Mouse (Mus musculus) intestine, embryonic 14.5 days (tissue): Measurements from ENCODE around the gene Btbd1. TPM values are rescaled to one million over a fixed set of nuclear protein-coding genes. Genes with fewer than 3 reads are reported as not detected.
"Not testable (repeated sequence)": the region's sequence is repeated elsewhere in the genome, so short reads cannot be mapped to it uniquely, and the experiment has no call there.

Experiments used
- ATAC-seq: fragments of 200-750 bp; cut with Nextera tagmentation; replicated peaks from 2 replicates; pipeline ENCODE4 v1.8.0; 2017; ENCODE audit warnings: low read depth, moderate number of reproducible peaks, moderate TSS enrichment, moderate library complexity; ENCODE audit not compliant: low FRiP score, low TSS enrichment
- DNase-seq: peaks from one replicate; pipeline ENCODE4 v3.0.0-alpha.2; 2018; ENCODE audit warnings: low spot score
- H3K27ac ChIP-seq: fragments of 300-500 bp; sonication (generic); 2 replicates; pipeline ENCODE4 v1.5.1; 2014; ENCODE audit warnings: low read depth, mild to moderate bottlenecking, control low read depth
- H3K27me3 ChIP-seq: fragments of 300-500 bp; sonication (generic); replicated peaks from 2 replicates; pipeline ENCODE4 v1.6.1; 2014; ENCODE audit warnings: low read length, control low read depth; ENCODE audit not compliant: control insufficient read depth, insufficient read depth
- H3K36me3 ChIP-seq: fragments of 300-500 bp; sonication (generic); 2 replicates; pipeline ENCODE4 v1.6.1; 2014; ENCODE audit warnings: low read length, control low read depth; ENCODE audit not compliant: control insufficient read depth, insufficient read depth
- H3K4me1 ChIP-seq: fragments of 300-500 bp; sonication (generic); replicated peaks from 2 replicates; pipeline ENCODE4 v1.6.1; 2014; ENCODE audit warnings: low read length, control low read depth, mixed read lengths; ENCODE audit not compliant: control insufficient read depth, insufficient read depth
- H3K4me2 ChIP-seq: fragments of 300-500 bp; sonication (generic); 2 replicates; pipeline ENCODE4 v1.6.1; 2014; ENCODE audit warnings: low read length
- H3K4me3 ChIP-seq: fragments of 300-500 bp; sonication (generic); 2 replicates; pipeline ENCODE4 v1.5.1; 2014; ENCODE audit warnings: low read depth, low read length, control low read depth, mixed read lengths
- H3K9ac ChIP-seq: fragments of 300-500 bp; sonication (generic); 2 replicates; pipeline ENCODE4 v1.6.1; 2014; ENCODE audit warnings: mild to moderate bottlenecking, low read length
- H3K9me3 ChIP-seq: fragments of 300-500 bp; sonication (generic); 2 replicates; pipeline ENCODE4 v1.6.1; 2016; ENCODE audit warnings: low read length, control low read depth; ENCODE audit not compliant: control insufficient read depth
- WGBS: fragments of 180-500 bp; shearing (Covaris S2); extraction: QIAGEN DNeasy Blood & Tissue Kit; methylation state at CpG from one replicate; pipeline ENCODE4 v1.1.7; 2014; 5-methylcytosine and 5-hydroxymethylcytosine counted together
- polyA plus RNA-seq: library from polyadenylated mRNA; unstranded; fragments of >200 nt; fragmentation: Nextera tagmentation; extraction: Ambion mirVana; gene quantifications from 2 replicates; pipeline ENCODE4 v1.2.1, GENCODE M21; 2014

Btbd1 gene
- polyA plus RNA-seq, 1 experiment from 2014 or later: 76.5 TPM

DNA sequence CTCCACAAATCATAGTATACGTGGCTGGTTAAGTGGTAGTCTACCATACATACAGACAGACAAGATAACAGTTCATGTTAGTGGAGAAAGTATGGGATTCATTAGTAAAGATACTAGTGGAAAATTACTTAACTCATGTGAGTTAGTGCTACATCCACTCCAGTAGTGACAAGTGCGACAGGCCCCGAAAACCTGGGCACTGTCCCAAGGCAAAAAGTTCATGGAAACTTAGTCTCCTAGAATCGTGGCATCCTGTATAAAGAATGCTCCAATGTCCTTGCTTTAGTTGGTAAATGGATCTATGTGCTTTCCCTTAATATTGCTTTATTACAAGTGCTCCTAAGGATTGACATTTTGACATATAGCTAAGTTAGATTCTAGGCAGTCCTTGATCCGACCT lies 8.5 kb upstream of the Btbd1 start:
- WGBS: 83% methylated on average over 5 of the region's 5 CpGs
- not testable (repeated sequence) for H3K36me3 ChIP-seq, ATAC-seq

DNA sequence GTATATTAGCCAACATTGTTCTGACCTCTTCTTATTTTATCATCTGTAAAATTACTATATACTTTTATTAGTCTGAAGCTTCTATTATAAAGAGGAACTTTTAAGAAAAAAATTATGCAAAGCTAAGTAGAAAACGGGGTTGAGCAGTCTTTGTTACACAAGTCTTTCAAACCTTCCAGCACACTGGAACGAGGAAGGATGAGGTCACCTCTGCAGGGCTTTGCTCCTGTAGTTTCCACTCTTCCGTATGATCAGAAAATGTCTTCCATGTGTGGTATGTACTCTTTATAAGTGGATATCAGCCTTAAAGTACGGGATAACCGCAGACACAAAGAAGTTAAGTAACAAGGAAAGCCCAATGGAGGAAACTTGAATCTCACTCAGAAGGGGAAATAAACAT lies 6.2 kb upstream of the Btbd1 start:
- ATAC-seq: no peak
- no peak overlapping the region for H3K9ac ChIP-seq

More for the DNA sequence above, 8.5 kb upstream of the Btbd1 start:
- not testable (repeated sequence) for H3K27ac ChIP-seq, DNase-seq, H3K4me3 ChIP-seq, H3K4me2 ChIP-seq, H3K27me3 ChIP-seq, H3K4me1 ChIP-seq, H3K9ac ChIP-seq, H3K9me3 ChIP-seq

DNA sequence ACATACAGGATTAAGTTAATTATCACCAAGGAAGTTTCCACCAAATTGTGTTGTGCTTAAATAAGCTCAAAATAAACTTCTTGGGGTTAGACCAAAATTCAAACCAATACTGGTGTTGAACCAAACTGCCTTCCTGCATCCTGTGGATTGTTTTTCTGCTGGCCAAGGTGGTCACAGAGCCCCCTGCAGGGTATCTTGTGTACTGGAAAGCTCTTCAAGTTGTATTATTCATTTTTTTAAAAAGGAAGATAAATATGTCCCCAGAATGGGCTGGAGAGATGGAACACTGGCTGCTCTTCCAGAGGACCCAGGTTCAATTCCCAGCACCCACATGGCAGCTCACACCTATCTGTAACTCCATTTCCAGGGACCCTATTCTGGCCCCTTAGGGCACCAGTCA lies 5.6 kb upstream of the Btbd1 start:
- no peaks in the 10 kb centered on the region for H3K27me3 ChIP-seq
- no peaks in the 10 kb centered on the region; the same call in 1 of the 2 replicates for H3K9me3 ChIP-seq
- H3K36me3 ChIP-seq: no peaks in the 10 kb centered on the region
- no peak overlapping the region for H3K9ac ChIP-seq
- ATAC-seq (no peak), DNase-seq (peak; percentile 31)
- H3K27ac ChIP-seq: no peak overlapping the region
- no peak overlapping the region for H3K4me3 ChIP-seq
- H3K4me2 ChIP-seq: no peak overlapping the region
- H3K4me1 ChIP-seq: peaks cover under 1% of the 10 kb centered on the region; the same call in 1 of the 2 replicates

More for the DNA sequence above, 6.2 kb upstream of the Btbd1 start:
- DNase-seq: no peak
- no peaks in the 10 kb centered on the region for H3K36me3 ChIP-seq
- H3K4me3 ChIP-seq: no peak overlapping the region
- H3K9me3 ChIP-seq: no peaks in the 10 kb centered on the region; the same call in 1 of the 2 replicates
- H3K27ac ChIP-seq: no peak overlapping the region
- no peaks in the 10 kb centered on the region for H3K27me3 ChIP-seq
- 85% methylated on average over 5 of the region's 5 CpGs for WGBS
- H3K4me2 ChIP-seq: no peak overlapping the region
- H3K4me1 ChIP-seq: no peaks in the 10 kb centered on the region

DNA sequence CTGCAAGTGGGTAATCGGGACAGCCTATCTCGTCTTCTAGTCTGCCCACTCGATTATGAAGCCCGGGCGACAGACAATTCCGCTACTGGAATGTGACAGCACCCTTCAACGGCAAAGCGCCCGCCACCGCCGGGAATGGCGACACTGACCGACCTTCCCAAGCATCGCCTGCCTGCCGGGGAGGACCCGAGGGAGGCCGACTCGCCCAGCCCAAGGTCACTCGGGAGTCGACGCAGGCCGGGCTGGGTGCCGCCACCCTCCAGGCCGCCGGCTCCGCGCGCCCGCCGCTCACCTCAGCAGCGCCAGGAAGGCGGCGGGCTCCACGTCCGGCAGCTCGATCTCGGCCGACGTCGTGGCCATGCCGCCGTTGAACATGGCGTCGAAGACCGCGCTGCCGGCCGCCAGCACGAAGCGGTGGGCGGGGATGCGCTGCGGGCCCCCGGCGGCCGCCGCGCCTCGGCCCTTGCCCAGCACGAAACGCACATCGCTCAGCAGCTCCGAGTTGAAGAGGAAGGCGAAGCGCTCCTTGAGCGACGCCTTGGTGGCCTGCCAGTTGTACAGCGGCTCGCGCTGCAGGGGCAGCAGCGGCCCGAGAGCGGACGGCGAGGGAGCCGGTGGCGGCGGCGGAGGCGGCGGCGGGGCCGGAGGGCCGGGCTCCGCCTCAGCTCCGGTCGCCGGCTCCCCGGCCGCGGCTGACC lies 401 bp downstream of the Btbd1 start:
- DNase-seq (peak; percentile 84), ATAC-seq (peak; percentile 74)
- Histone ChIP-seq H3K4me2 (peak overlapping the region; percentile 72), H3K4me1 (peaks cover 39% of the 10 kb centered on the region), H3K9ac (peak overlapping the region; percentile 89), H3K9me3 (no peaks in the 10 kb centered on the region), H3K4me3 (peak overlapping the region; percentile 54), H3K27ac (peak overlapping the region; percentile 95), H3K36me3 (no peaks in the 10 kb centered on the region), H3K27me3 (no peaks in the 10 kb centered on the region)
- under 1% methylated on average over 77 of the region's 91 CpGs for WGBS

DNA sequence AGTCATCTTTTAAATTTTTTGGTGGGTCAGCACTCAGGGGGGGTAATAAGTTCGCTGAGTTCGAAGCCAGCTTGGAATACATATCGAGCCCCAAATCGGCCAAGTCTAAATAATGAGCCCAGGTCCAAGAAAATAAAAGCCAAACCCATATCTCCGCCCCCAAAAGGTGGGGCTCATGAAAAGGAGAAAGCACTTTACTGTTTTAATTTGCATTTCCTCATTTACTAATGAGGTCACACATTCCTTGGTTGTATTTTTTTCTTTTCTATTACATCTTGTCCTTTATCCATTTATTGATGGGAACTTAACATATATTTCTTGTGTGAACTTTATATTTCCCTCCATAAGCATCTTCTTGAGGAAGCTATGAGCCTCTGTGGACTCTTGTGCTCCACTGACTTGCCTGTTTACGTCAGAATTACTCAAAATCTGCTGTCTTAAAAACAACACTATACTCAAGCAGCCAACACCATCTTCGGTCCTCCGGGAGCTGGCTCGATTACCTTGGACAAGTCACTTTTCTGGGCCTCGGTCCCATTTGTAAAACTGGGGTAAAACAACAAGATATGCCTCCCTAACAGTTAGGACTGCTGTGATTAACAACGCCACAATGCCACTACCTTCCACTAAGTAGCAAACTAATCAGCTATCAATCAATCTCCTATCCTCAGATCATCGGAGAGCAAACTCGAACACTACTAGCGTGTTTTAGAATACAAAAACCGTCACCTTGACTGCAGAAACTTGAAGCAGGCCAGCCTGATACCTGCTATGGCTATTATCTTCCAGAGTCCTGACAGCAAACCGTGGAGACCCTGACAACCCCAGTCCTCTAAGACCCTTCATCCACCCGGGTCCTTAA lies 1.2 kb downstream of the Btbd1 start:
- 0 out of 2 replicates have a peak, but pooled peaks have one; percentile 7 for ATAC-seq
- Histone ChIP-seq H3K4me3 (peak overlapping the region; percentile 54), H3K4me1 (peaks cover 39% of the 10 kb centered on the region), H3K36me3 (no peaks in the 10 kb centered on the region), H3K27me3 (no peaks in the 10 kb centered on the region), H3K27ac (peak overlapping the region; percentile 95), H3K9ac (peak overlapping the region; percentile 89), H3K4me2 (peak overlapping the region; percentile 72), H3K9me3 (no peaks in the 10 kb centered on the region)
- DNase-seq: no peak
- WGBS: 32% methylated on average over 17 of the region's 17 CpGs

DNA sequence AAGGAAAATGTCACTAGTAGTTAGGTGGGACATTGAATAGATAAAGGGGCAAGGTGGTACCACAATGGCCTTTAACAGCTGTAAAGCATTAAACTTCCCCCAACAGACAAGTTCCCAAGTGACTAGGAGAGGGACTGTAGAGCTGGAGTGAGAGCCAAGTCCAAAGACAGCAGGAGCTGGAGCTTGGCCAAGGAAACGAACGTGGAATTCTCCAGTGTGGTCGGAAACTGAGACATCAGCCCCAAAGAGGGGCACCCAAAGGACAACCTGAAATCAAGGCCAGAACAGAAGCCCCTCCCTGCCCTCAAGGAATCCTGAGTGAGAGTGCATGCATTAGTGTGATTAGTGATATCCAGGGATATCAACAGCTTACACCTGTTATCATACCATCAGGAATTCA lies 3.9 kb downstream of the Btbd1 start:
- Histone ChIP-seq H3K4me3 (no peak overlapping the region), H3K27me3 (no peaks in the 10 kb centered on the region), H3K9me3 (no peaks in the 10 kb centered on the region), H3K9ac (no peak overlapping the region), H3K4me1 (peaks cover 39% of the 10 kb centered on the region), H3K4me2 (peak overlapping the region; percentile 36; the same call in 1 of the 2 replicates), H3K36me3 (no peaks in the 10 kb centered on the region), H3K27ac (no peak overlapping the region)
- 17% methylated on average over 3 of the region's 3 CpGs for WGBS
- ATAC-seq (no peak), DNase-seq (no peak)

DNA sequence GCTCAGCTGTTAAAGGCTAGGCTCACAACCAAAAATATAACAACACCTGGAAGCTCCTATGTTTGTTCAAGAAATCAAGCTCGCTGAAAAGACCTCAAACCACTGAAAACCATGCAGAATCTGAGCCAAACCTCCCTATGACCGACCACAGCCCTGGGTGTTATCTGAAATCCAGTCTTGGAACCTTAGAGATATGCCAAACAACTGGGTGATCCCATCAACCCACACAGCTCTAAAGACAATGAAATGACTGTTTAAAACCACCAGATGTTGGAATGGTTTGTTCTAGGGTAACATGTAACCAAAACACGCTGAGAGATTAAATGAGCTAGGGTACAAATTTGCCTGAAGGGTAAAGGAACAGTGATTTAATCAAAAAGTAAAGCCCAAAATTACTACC lies 4.3 kb downstream of the Btbd1 start:
- H3K4me3 ChIP-seq: no peak overlapping the region
- H3K9ac ChIP-seq: no peak overlapping the region
- no peak overlapping the region for H3K4me2 ChIP-seq
- H3K36me3 ChIP-seq: no peaks in the 10 kb centered on the region
- no peaks in the 10 kb centered on the region for H3K9me3 ChIP-seq
- H3K27me3 ChIP-seq: no peaks in the 10 kb centered on the region
- H3K27ac ChIP-seq: no peak overlapping the region
- no peak for DNase-seq
- peaks cover 38% of the 10 kb centered on the region for H3K4me1 ChIP-seq
- ATAC-seq: no peak
- 73% methylated on average over 3 of the region's 3 CpGs for WGBS

DNA sequence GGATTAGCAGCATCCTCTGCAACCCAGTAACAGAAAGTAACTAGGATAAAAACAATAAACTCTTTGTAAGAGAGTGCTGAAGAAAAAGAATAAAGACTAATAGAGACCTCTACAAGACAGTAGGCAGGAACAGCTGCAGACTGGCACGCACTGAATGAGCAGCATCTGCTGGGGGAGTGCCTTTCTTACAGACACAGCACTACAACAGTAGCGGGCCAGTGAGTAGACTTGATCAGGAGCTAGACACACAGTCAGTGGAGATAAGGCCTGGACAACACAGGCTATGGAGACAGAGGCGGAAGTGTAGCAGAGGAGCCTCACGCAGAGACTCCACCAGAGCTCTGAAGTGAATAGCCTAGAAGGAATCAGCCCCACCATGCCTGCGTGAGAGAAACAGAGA lies 23.2 kb downstream of the Btbd1 start:
- Histone ChIP-seq H3K27ac (no peak overlapping the region), H3K4me2 (no peak overlapping the region), H3K9ac (no peak overlapping the region), H3K9me3 (no peaks in the 10 kb centered on the region), H3K27me3 (no peaks in the 10 kb centered on the region), H3K4me1 (no peaks in the 10 kb centered on the region), H3K36me3 (peaks cover 32% of the 10 kb centered on the region), H3K4me3 (no peak overlapping the region)
- WGBS: 81% methylated on average over 5 of the region's 5 CpGs
- no peak for ATAC-seq
- DNase-seq: no peak
